ENCODE assay signal across 28 mouse cellular contexts in the genomic region with DNA sequence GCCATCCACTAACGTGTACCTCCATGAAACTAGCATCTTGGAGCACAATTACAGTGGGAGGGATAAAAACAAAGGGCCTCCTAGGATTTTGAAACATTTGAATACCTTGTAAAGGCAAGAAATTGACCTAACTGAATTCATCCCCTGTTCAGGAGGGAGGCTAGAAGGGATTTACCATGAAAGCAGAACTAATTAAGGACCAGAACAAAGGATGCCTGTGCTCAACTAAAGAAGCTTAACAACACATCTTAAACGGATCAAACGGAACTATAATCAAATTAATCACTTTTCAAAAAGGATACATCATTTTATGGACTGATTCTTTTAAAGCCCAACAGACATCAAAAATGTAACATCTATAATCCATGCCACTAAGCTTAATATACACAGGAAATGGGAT.
A peak's percentile ranks its signal among the peaks of the same experiment; 100 is the strongest.
DNase-seq lines count a peak whose midpoint lies in the region; ATAC-seq lines count a peak whose summit lies in the region.
"Had no signal": no experiment of that assay in that cellular context is flagged by ENCODE, and none has a peak within 500 bp of the region (broad histone marks: within the 10 kb centered on the region; RNA-seq: fewer than 3 reads in every experiment).

No protein-coding gene starts in this region.

- H3K9ac ChIP-seq in embryonic facial prominence, embryonic 11.5 days (replicated peaks; ENCODE audit: low read length) = no peak overlapping the region
- no peak overlapping the region for H3K9ac ChIP-seq in midbrain, embryonic 13.5 days (replicated peaks)
- H3K9ac ChIP-seq: forebrain, embryonic 12.5 days; forebrain, embryonic 15.5 days; heart, embryonic 12.5 days; heart, embryonic 15.5 days; hindbrain, embryonic 13.5 days; intestine, embryonic 15.5 days had no signal

- H3K9me3 ChIP-seq in embryonic facial prominence, embryonic 11.5 days (replicated peaks; ENCODE audit: control insufficient read depth, low read length) = no peaks in the 10 kb centered on the region
- H3K9me3 ChIP-seq in embryonic facial prominence, embryonic 10.5 days = no peaks in the 10 kb centered on the region
- H3K9me3 ChIP-seq in midbrain, embryonic 13.5 days = no peaks in the 10 kb centered on the region
- H3K9me3 ChIP-seq in midbrain, embryonic 10.5 days (replicated peaks) = no peaks in the 10 kb centered on the region
- H3K9me3 ChIP-seq: forebrain, embryonic 12.5 days; forebrain, embryonic 15.5 days; G1E; heart, embryonic 12.5 days; heart, embryonic 15.5 days; hindbrain, embryonic 10.5 days; hindbrain, embryonic 13.5 days; intestine, embryonic 15.5 days had no signal

- H3K27me3 ChIP-seq in embryonic facial prominence, embryonic 11.5 days (ENCODE audit: control insufficient read depth, insufficient read depth, low read length) = no peaks in the 10 kb centered on the region
- no peaks in the 10 kb centered on the region for H3K27me3 ChIP-seq in embryonic facial prominence, embryonic 10.5 days (replicated peaks; ENCODE audit: low read depth, poor library complexity, severe bottlenecking)
- peaks cover 3% of the 10 kb centered on the region; the same call in 1 of the 2 replicates for H3K27me3 ChIP-seq in midbrain, embryonic 13.5 days
- H3K27me3 ChIP-seq in midbrain, embryonic 10.5 days (ENCODE audit: low read depth, poor library complexity, severe bottlenecking) = no peaks in the 10 kb centered on the region
- H3K27me3 ChIP-seq: CH12.LX; forebrain, embryonic 12.5 days; forebrain, embryonic 15.5 days; heart, embryonic 12.5 days; heart, embryonic 15.5 days; hindbrain, embryonic 13.5 days; intestine, embryonic 15.5 days; Patski had no signal

- DNase-seq in embryonic facial prominence, embryonic 11.5 days (ENCODE audit: low spot score) = peak; percentile 21
- DNase-seq in embryonic facial prominence, embryonic 10.5 days (ENCODE audit: low spot score) = no peak
- no peak for DNase-seq in midbrain, embryonic 10.5 days (ENCODE audit: low spot score)
- DNase-seq in retina, embryonic 14.5 days (ENCODE audit: low spot score) = peak; percentile 61
- DNase-seq in urinary bladder, postnatal 25 days (ENCODE audit: low spot score) = no peak
- DNase-seq: adrenal gland, postnatal 10 days; adrenal gland, postnatal 36 days; B cell, adult 2 months; cerebellum, adult 11 months; cerebellum, adult 2 months; cerebellum, adult 9-11 months; cerebellum, postnatal 25 days; gastrocnemius, postnatal 25 days; heart, adult 18-20 months; heart, postnatal 10 days; heart, postnatal 36 days had no signal

- ATAC-seq in embryonic facial prominence, embryonic 11.5 days (replicated peaks; ENCODE audit: insufficient number of reproducible peaks, low FRiP score, low TSS enrichment, low read depth) = no peak
- ATAC-seq in midbrain, embryonic 13.5 days = 0 out of 2 replicates have a peak, but pooled peaks have one; percentile 48
- ATAC-seq: forebrain, embryonic 15.5 days; hindbrain, embryonic 16.5 days; intestine, embryonic 15.5 days; Patski had no signal

- H3K4me2 ChIP-seq in embryonic facial prominence, embryonic 11.5 days (ENCODE audit: low read depth, low read length) = no peak overlapping the region
- H3K4me2 ChIP-seq in midbrain, embryonic 13.5 days (replicated peaks) = no peak overlapping the region
- H3K4me2 ChIP-seq: forebrain, embryonic 12.5 days; forebrain, embryonic 15.5 days; heart, embryonic 12.5 days; heart, embryonic 15.5 days; hindbrain, embryonic 13.5 days; intestine, embryonic 15.5 days had no signal

- H3K4me3 ChIP-seq in embryonic facial prominence, embryonic 11.5 days (ENCODE audit: low read depth, low read length) = no peak overlapping the region
- H3K4me3 ChIP-seq in embryonic facial prominence, embryonic 10.5 days = no peak overlapping the region
- H3K4me3 ChIP-seq in midbrain, embryonic 13.5 days (replicated peaks) = no peak overlapping the region
- no peak overlapping the region for H3K4me3 ChIP-seq in midbrain, embryonic 10.5 days
- H3K4me3 ChIP-seq: forebrain, embryonic 12.5 days; forebrain, embryonic 15.5 days; heart, embryonic 12.5 days; heart, embryonic 15.5 days; hindbrain, embryonic 10.5 days; hindbrain, embryonic 13.5 days; intestine, embryonic 15.5 days had no signal

- 25% methylated on average over 3 of the region's 3 CpGs for WGBS in embryonic facial prominence, embryonic 11.5 days
- WGBS in embryonic facial prominence, embryonic 10.5 days = 29% methylated on average over 3 of the region's 3 CpGs
- WGBS in midbrain, embryonic 13.5 days = 11% methylated on average over 3 of the region's 3 CpGs
- 27% methylated on average over 3 of the region's 3 CpGs for WGBS in midbrain, embryonic 10.5 days

- no peaks in the 10 kb centered on the region for H3K36me3 ChIP-seq in embryonic facial prominence, embryonic 11.5 days (replicated peaks; ENCODE audit: control insufficient read depth, insufficient read depth, low read depth, low read length)
- H3K36me3 ChIP-seq in embryonic facial prominence, embryonic 10.5 days (replicated peaks) = no peaks in the 10 kb centered on the region
- no peaks in the 10 kb centered on the region for H3K36me3 ChIP-seq in midbrain, embryonic 13.5 days
- H3K36me3 ChIP-seq in midbrain, embryonic 10.5 days = no peaks in the 10 kb centered on the region
- H3K36me3 ChIP-seq: forebrain, embryonic 12.5 days; forebrain, embryonic 15.5 days; G1E; heart, embryonic 12.5 days; heart, embryonic 15.5 days; hindbrain, embryonic 10.5 days; hindbrain, embryonic 13.5 days; intestine, embryonic 15.5 days had no signal

- H3K4me1 ChIP-seq in embryonic facial prominence, embryonic 11.5 days (ENCODE audit: control insufficient read depth, insufficient read depth, low read length) = no peaks in the 10 kb centered on the region
- H3K4me1 ChIP-seq in embryonic facial prominence, embryonic 10.5 days = no peaks in the 10 kb centered on the region
- H3K4me1 ChIP-seq in midbrain, embryonic 13.5 days (replicated peaks) = no peaks in the 10 kb centered on the region
- no peaks in the 10 kb centered on the region for H3K4me1 ChIP-seq in midbrain, embryonic 10.5 days
- H3K4me1 ChIP-seq: forebrain, embryonic 12.5 days; forebrain, embryonic 15.5 days; heart, embryonic 12.5 days; heart, embryonic 15.5 days; hindbrain, embryonic 13.5 days; intestine, embryonic 15.5 days had no signal

- no peak overlapping the region for H3K27ac ChIP-seq in embryonic facial prominence, embryonic 11.5 days (replicated peaks; ENCODE audit: low read depth, low read length)
- no peak overlapping the region for H3K27ac ChIP-seq in embryonic facial prominence, embryonic 10.5 days (replicated peaks)
- H3K27ac ChIP-seq in midbrain, embryonic 13.5 days = no peak overlapping the region
- no peak overlapping the region for H3K27ac ChIP-seq in midbrain, embryonic 10.5 days (replicated peaks)
- H3K27ac ChIP-seq: forebrain, embryonic 12.5 days; forebrain, embryonic 15.5 days; heart, embryonic 15.5 days; hindbrain, embryonic 10.5 days; hindbrain, embryonic 13.5 days; intestine, embryonic 15.5 days had no signal

Comparison
In these comparisons a context has a peak if more than half of its experiments do, and no peak if none do; other contexts are left out.
1. DNase-seq: peak in embryonic facial prominence, embryonic 11.5 days (single experiment) and retina, embryonic 14.5 days (single experiment); none in embryonic facial prominence, embryonic 10.5 days (single experiment), midbrain, embryonic 10.5 days (single experiment) and urinary bladder, postnatal 25 days (single experiment).